Mouse (Mus musculus) adrenal gland, adult 2 months (tissue): ENCODE results near the gene Pdcd1lg2. TPM values are rescaled to one million over a fixed set of nuclear protein-coding genes. Genes with fewer than 3 reads are reported as not detected.

Source experiments
- DNase-seq: peaks from one replicate; pipeline ENCODE4 v3.0.0; 2021
- polyA plus RNA-seq: library from polyadenylated mRNA; depleted of rRNA; stranded (reverse); fragments of >200 nt; gene quantifications from 2 replicates; pipeline ENCODE4 v1.2.3, GENCODE M21; 2012
- total RNA-seq, 2 experiments: library from RNA; stranded (reverse); gene quantifications; 2 replicates each; pipeline ENCODE4 v1.2.3; 2021

Pdcd1lg2 gene
- total and polyA plus RNA-seq, 3 experiments = not detected

DNA sequence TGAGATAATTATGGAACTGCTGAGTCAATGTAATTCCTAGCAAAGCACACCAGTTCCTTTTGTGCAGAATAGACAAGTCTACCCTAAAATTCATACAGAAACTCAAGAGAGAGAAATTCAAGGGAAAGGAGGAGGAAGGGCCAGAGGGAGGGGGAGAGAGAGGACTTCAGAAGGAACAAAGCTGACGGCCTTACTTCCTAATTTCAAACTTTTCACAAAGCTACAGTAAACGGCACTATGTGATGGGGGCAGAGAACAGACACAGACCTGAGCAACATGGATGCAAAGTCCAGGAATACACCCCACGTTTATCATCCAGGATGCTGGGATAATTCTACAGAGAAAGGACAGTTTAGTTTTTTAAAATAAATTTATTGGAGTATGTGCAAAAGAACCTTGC, 8.8 kb downstream of the Pdcd1lg2 start:
- no peak for DNase-seq

- DNase-seq = peak; percentile 72
Observed at GRCm38 (mm10) chr19:29419946-29420345, 9.2 kb downstream of the Pdcd1lg2 start.

DNA sequence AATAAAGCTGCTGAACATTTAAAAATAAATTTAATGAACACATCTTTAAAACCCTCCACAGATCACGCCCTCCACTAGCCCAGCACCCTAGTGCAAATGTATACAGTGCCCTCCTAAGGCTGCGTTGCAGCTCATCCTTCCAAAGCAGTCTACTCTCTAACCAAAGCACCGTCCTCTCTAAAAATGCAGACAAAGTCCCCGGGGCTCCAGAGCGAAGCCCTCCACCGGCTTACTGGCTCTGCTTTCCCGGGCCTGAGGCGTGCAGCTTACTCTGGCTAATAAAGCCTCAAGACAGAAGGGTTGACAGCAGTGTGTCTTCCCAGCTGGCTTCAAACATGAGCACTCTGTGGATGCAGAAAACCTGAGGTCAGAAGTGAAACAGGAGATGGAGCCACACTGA, 9.7 kb downstream of the Pdcd1lg2 start:
- no peak for DNase-seq

- DNase-seq = no peak
Observed at GRCm38 (mm10) chr19:29422013-29422645, 11.4 kb downstream of the Pdcd1lg2 start.

DNA sequence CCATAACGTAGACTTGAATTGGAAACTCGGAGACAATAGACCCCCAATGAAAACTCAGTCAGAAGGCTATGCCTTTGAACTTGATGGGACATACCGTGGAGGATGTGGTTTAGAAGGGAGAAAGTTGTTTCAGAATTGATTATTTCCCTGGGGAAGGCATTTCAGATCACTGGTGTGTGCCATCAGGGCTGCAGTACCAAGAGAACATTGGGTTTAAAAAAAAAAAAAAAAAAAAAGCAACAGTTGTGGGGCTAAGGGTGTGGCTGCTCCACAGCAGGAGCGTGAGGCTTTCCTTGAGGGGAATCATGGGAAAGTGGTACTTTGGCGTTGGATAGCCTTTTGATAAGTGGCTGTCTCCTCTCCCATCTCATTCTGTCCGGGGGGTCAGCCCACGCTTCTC, 12.1 kb downstream of the Pdcd1lg2 start:
- no peak for DNase-seq

- DNase-seq = no peak
Observed at GRCm38 (mm10) chr19:29430516-29430915, 19.8 kb downstream of the Pdcd1lg2 start.

- DNase-seq = no peak
Observed at GRCm38 (mm10) chr19:29430953-29431352, 20.2 kb downstream of the Pdcd1lg2 start.

- no peak for DNase-seq
Observed at GRCm38 (mm10) chr19:29436793-29437479, 26.2 kb downstream of the Pdcd1lg2 start.

- DNase-seq = no peak
Observed at GRCm38 (mm10) chr19:29437849-29438248, 27.1 kb downstream of the Pdcd1lg2 start.

DNA sequence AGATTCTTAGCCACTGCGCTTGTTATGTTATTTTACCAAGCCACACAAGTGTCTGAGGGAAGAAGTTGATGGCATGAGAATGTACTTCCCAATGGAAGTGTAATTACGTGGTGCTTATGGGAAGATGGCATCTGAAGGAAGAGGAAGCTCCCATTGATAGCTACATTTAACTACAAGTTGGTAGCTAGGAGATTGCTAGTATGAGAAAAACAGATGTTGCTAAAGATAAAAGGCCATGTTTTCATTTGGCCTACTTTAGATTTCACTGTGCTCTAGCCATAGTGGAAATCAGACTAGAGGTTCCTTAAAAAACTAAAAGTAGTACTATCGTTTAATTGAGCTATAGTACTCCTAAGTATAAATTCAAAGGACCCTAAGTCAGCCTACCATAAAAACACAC, 28.5 kb downstream of the Pdcd1lg2 start:
- no peak for DNase-seq

- no peak for DNase-seq
Observed at GRCm38 (mm10) chr19:29442492-29442891, 31.8 kb downstream of the Pdcd1lg2 start.

DNA sequence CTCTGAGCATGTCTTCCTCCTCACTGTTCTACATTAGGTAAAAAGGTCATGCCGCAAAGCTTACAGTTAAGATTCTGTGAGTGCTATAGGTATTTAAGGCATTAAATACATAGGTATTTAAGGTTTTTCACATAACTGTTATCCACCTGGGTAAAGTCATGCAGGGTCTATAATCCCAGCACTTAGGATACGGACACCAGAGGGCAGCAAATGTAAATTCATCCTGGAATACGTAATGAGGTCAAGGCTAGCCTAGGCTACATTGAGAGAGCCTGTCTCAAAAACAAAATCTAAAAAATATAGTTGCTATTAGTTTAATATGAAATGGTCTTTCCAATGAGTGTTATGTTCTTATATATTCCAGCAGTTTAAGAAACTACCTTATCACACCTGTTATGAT, 33.6 kb downstream of the Pdcd1lg2 start:
- DNase-seq = no peak

DNA sequence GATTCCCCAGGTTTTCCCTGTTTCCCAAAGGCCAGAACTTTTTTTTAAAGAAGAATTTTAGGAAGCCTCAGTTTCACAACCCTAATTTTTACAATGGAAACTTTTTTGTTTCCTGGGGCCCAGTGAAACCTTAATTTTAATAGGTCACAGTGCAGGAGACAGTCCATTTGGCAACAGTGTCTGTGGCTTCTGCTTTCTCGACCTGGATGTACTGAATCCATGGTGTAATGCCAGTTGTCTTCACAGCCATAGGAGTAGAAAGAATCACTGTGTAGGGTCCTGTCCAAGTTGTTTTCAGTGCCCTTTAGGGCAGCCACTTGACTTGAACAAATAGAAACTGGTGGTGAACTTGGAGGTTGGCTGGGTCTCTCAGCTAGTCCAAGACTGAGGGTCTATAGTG, 37.7 kb downstream of the Pdcd1lg2 start:
- DNase-seq = no peak

GRCm38 (mm10) chr19:29450376-29450775, 39.7 kb downstream of the Pdcd1lg2 start:
- no peak for DNase-seq

DNA sequence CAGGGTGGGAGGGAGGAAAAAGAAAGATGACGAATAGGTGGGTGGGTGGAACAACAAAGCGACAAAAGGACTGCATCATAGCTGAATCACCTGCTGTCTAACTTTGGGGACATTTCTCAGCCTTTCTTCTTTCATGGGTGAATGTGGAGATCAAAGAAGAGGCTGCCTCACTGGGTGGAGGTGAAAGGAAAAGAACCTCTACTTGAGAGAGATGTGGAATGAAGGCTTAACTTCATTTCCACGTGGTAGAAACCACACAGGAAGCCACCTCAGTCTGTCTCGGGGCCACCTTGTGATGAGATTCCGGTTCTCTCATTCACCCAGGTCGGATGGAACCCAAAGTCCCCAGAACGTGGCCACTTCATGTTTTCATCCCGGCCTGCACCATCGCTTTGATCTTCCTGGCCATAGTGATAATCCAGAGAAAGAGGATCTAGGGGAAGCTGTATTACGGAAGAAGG, 43.5 kb downstream of the Pdcd1lg2 start:
- DNase-seq = no peak

- no peak for DNase-seq
Observed at GRCm38 (mm10) chr19:29455156-29455555, 44.4 kb downstream of the Pdcd1lg2 start.

DNA sequence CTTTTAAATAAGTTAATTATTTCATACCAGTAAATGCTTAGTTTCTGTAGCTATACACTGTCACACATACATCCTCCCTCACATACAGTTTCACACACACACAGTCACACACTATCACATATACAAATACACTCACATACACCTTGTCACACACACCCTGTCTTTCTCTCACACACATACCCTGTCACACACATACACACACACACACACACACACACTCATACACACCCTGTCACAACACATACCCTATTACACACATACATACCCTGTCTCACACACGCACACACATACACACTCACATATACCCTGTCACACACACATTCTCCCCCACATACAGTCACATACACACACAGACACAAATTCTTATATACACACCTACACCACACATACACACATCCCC, 47.3 kb downstream of the Pdcd1lg2 start:
- no peak for DNase-seq

DNA sequence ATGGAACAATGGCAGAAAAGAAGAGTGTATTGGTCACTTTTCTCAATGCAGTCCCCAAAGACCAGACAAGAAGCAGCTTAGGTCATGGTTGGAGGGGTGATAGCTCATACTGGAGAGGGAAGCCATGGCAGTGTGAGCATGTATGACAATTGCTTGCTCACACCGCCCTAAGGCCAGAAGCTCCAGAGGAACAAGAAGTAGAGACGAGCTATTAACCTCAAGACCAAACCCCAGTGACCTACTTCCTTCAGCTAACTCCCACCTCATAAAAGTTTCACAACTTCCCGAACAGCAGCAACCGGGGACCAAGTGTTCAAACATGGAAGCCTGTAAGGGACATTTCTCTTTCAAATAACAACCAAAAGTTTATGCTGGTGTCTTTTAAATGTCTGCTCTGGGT, 51.7 kb downstream of the Pdcd1lg2 start:
- no peak for DNase-seq

GRCm38 (mm10) chr19:29463645-29464395, 53.1 kb downstream of the Pdcd1lg2 start:
- no peak for DNase-seq

GRCm38 (mm10) chr19:29466819-29467218, 56.1 kb downstream of the Pdcd1lg2 start:
- DNase-seq = no peak

- no peak for DNase-seq
Observed at GRCm38 (mm10) chr19:29468941-29469685, 58.4 kb downstream of the Pdcd1lg2 start.

DNA sequence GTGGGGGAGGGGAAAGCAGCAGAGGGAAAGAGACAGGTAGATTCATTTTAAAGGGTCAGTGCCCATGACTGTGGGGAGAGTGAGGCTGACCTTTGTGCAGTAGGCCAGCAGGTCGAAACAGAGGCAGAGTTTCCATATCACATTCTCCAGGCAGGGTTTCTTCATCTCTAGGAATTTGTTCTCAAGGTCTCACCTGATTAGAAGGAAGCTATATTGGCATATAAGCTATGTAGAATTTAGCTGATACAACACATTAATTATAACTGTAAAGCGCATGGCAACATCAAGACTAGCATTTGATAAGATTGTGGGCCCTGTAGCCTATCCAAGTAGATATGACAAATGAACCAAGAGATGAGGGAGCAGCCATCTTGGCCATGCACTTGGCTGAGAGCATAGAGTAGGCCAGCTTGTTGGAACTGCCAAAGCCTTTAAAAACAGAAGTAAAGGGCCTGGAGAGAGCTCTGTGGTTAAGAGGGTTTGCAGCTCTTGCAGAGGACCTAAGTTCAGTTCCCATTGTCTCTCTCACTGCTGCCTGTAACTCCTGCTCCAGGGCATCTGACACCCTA, 59.1 kb downstream of the Pdcd1lg2 start:
- no peak for DNase-seq
